Mouse (Mus musculus) stomach, embryonic 16.5 days (tissue): ENCODE measurements at regions not wholly inside any gene's neighbourhood (a gene's known extent, or its start where the extent isn't known, plus 50 kb on each side); places are given as distances from the start of the nearest gene placed in this dataset.

ENCODE experiments used
- ATAC-seq: fragments of 200-750 bp; cut with Nextera tagmentation; 2 replicates; pipeline ENCODE4 v1.8.0; 2017; ENCODE audit warnings: moderate number of reproducible peaks, moderate TSS enrichment; ENCODE audit not compliant: insufficient read depth, low FRiP score
- H3K27ac ChIP-seq: fragments of 300-500 bp; sonication (generic); 2 replicates; pipeline ENCODE4 v1.5.1; 2014; ENCODE audit warnings: low read length
- H3K27me3 ChIP-seq: fragments of 300-500 bp; sonication (generic); 2 replicates; pipeline ENCODE4 v1.6.1; 2014; ENCODE audit warnings: low read length, control low read depth, mixed read lengths; ENCODE audit not compliant: control insufficient read depth, insufficient read depth
- H3K36me3 ChIP-seq: fragments of 300-500 bp; sonication (generic); 2 replicates; pipeline ENCODE4 v1.6.1; 2014; ENCODE audit warnings: low read length; ENCODE audit not compliant: control insufficient read depth, insufficient read depth
- H3K4me1 ChIP-seq: fragments of 300-500 bp; sonication (generic); 2 replicates; pipeline ENCODE4 v1.6.1; 2014; ENCODE audit warnings: low read length, control low read depth, mixed read lengths; ENCODE audit not compliant: control insufficient read depth, insufficient read depth
- H3K4me2 ChIP-seq: fragments of 300-500 bp; sonication (generic); 2 replicates; pipeline ENCODE4 v1.6.1; 2014; ENCODE audit warnings: low read depth, low read length, mixed read lengths
- H3K4me3 ChIP-seq: fragments of 300-500 bp; sonication (generic); replicated peaks from 2 replicates; pipeline ENCODE4 v1.5.1; 2014; ENCODE audit warnings: mild to moderate bottlenecking, low read length
- H3K9ac ChIP-seq: fragments of 300-500 bp; sonication (generic); 2 replicates; pipeline ENCODE4 v1.6.1; 2014; ENCODE audit warnings: low read length
- H3K9me3 ChIP-seq: fragments of 300-500 bp; sonication (generic); replicated peaks from 2 replicates; pipeline ENCODE4 v1.6.1; 2016; ENCODE audit warnings: low read length, control low read depth; ENCODE audit not compliant: control insufficient read depth
- WGBS: fragments of 180-500 bp; shearing (Covaris S2); extraction: QIAGEN DNeasy Blood & Tissue Kit; methylation state at CpG from one replicate; pipeline ENCODE4 v1.1.7; 2014; 5-methylcytosine and 5-hydroxymethylcytosine counted together

DNA sequence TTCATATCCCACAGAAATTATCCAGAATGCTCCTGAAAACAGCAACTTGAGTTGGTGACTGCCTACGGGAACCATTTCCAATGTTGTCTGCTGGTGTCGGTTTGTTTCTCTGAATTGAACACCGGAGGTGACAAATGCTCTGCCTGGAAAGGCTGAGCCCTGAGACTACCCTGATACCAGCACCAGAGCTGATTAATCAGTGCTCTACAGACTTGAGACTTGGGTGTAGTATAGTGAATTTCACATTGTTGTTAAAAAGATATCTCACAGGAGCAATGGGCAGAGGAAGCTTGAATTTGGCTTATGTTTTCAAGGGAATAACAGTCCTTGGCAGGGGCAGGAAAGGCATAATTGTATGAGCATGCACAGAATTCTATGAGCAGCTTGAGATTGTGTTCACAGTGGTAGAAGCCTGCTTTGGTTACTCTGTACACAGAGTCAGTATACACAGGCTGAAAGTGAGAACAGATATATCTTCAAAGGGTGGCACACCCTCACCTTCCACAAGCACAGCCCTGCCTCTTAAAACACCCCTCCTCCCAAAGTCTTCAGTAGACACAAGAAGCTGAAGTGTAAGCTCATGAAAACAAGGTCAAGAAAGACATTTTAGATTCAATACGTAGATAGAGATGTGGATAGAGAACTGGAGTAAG is 447.1 kb downstream of the Meis1 start:
- Histone ChIP-seq H3K27ac (no peak overlapping the region), H3K4me3 (no peak overlapping the region), H3K36me3 (no peaks in the 10 kb centered on the region), H3K27me3 (no peaks in the 10 kb centered on the region), H3K9ac (no peak overlapping the region), H3K9me3 (no peaks in the 10 kb centered on the region), H3K4me2 (no peak overlapping the region), H3K4me1 (0 out of 2 replicates have a peak, but pooled peaks cover 4% of the 10 kb centered on the region)
- 63% methylated on average over 4 of the region's 4 CpGs for WGBS
- no peak for ATAC-seq

- Histone ChIP-seq H3K27ac (no peak overlapping the region), H3K4me1 (no peaks in the 10 kb centered on the region), H3K27me3 (no peaks in the 10 kb centered on the region), H3K4me2 (no peak overlapping the region), H3K9me3 (no peaks in the 10 kb centered on the region), H3K36me3 (no peaks in the 10 kb centered on the region), H3K9ac (no peak overlapping the region), H3K4me3 (no peak overlapping the region)
- ATAC-seq, result no peak
- 93% methylated on average over 2 of the region's 2 CpGs for WGBS
Observed at GRCm38 (mm10) chr11:18563011-18563410, 455.8 kb downstream of the Meis1 start.

GRCm38 (mm10) chr11:18558665-18559064 is 460.1 kb downstream of the Meis1 start:
- no peaks in the 10 kb centered on the region for H3K27me3 ChIP-seq
- no peak overlapping the region for H3K4me3 ChIP-seq
- WGBS, result 13% methylated on average over 4 of the region's 4 CpGs
- H3K27ac ChIP-seq, result no peak overlapping the region
- H3K9ac ChIP-seq, result no peak overlapping the region
- no peaks in the 10 kb centered on the region for H3K9me3 ChIP-seq
- no peaks in the 10 kb centered on the region for H3K4me1 ChIP-seq
- ATAC-seq, result no peak
- H3K36me3 ChIP-seq, result no peaks in the 10 kb centered on the region
- H3K4me2 ChIP-seq, result no peak overlapping the region

GRCm38 (mm10) chr11:18535592-18535857 is 483.3 kb downstream of the Meis1 start:
- Histone ChIP-seq H3K4me3 (no peak overlapping the region), H3K9me3 (no peaks in the 10 kb centered on the region), H3K4me1 (no peaks in the 10 kb centered on the region), H3K4me2 (no peak overlapping the region), H3K9ac (no peak overlapping the region), H3K27ac (no peak overlapping the region), H3K36me3 (no peaks in the 10 kb centered on the region), H3K27me3 (no peaks in the 10 kb centered on the region)
- ATAC-seq, result 0 out of 2 replicates have a peak, but pooled peaks have one; percentile 62
- 42% methylated on average over 2 of the region's 2 CpGs for WGBS

GRCm38 (mm10) chr11:18534807-18535591 is 483.8 kb downstream of the Meis1 start:
- Histone ChIP-seq H3K9me3 (no peaks in the 10 kb centered on the region), H3K4me3 (no peak overlapping the region), H3K27ac (peak overlapping the region; percentile 70; the same call in 1 of the 2 replicates), H3K36me3 (no peaks in the 10 kb centered on the region), H3K4me1 (no peaks in the 10 kb centered on the region), H3K27me3 (no peaks in the 10 kb centered on the region), H3K4me2 (no peak overlapping the region), H3K9ac (no peak overlapping the region)
- no peak for ATAC-seq
- WGBS, result 50% methylated on average over 7 of the region's 7 CpGs

DNA sequence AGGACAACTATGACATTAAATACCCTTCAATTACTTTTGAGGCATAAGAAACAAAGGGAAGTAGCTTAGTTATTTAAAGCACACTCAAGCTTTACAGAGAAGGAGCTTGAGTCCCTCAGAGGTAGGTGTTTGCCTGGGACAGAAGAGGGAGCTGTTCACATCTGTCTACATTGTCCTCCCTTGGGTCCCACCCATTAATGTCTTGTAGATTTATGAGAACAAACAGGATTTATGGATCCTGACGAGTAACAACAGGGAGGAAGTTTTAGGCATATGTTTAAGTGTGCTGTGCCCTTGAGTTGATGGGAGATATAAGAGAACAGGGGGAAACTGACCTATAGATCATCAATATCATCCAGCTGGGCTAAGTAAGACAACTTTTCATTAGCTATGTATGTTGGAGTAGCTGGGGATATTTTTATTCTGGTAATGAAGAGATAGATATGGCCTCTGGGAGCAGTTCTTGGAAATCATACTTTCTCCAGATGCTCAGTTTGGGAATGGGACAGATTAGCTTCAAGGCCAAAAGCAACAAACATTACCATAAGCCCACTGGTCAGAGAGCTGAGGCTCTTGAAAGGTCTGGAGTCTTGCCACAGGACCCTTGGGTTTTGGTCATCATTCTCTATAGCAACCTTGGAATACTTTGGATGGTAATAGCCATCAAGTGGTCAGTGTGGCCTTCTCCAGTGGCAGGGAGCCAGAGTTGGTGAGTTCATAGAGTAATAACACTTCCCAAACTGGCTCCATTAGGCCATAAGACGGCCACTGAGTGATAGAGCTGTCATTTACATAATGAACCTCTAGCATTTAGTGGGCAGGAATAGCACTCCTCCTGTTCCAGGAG is 487.3 kb downstream of the Meis1 start:
- H3K27me3 ChIP-seq, result no peaks in the 10 kb centered on the region
- H3K9me3 ChIP-seq, result no peaks in the 10 kb centered on the region
- H3K36me3 ChIP-seq, result no peaks in the 10 kb centered on the region
- H3K9ac ChIP-seq, result no peak overlapping the region
- H3K27ac ChIP-seq, result no peak overlapping the region
- no peak overlapping the region for H3K4me3 ChIP-seq
- WGBS, result 52% methylated on average over 2 of the region's 2 CpGs
- H3K4me1 ChIP-seq, result no peaks in the 10 kb centered on the region
- no peak overlapping the region for H3K4me2 ChIP-seq
- ATAC-seq, result no peak

- Histone ChIP-seq H3K4me3 (no peak overlapping the region), H3K9ac (no peak overlapping the region), H3K4me1 (no peaks in the 10 kb centered on the region), H3K4me2 (no peak overlapping the region), H3K27me3 (no peaks in the 10 kb centered on the region), H3K9me3 (no peaks in the 10 kb centered on the region), H3K36me3 (no peaks in the 10 kb centered on the region), H3K27ac (no peak overlapping the region)
- WGBS, result 37% methylated on average over 4 of the region's 4 CpGs
- peak; percentile 69; the same call in 1 of the 2 replicates for ATAC-seq
Observed at GRCm38 (mm10) chr11:18528568-18528967, 490.2 kb downstream of the Meis1 start.

DNA sequence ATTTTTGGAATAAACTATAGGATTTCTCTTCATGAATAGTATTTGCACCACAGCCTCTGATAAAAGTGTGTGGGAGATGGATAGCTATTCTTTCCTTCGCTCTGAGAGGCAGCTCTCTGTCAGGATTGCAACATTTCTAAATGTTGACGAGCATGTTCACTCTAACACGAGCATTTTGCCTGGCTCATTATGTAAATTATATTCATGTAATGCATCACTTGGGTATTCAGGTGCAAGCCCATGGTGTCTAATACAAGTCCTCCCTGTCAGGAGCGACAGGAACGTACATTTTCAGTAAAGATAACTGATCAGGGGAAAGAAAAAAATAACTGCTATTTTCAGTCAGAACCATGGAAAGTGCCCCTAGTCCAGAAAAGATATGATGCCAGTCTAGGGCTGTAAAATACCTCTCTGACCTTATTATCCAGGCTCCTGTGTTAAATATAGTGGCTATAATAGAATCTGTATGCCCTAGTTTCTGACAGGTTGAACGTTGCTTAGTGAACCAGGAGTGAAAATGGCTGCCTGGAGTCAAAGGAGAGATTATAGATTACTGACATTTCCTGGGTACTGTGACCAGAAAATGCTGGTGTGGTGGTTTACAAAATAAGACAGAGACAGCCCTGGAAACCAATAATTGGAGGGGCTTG is 523.6 kb downstream of the Meis1 start:
- Histone ChIP-seq H3K4me3 (no peak overlapping the region), H3K4me2 (no peak overlapping the region), H3K36me3 (no peaks in the 10 kb centered on the region), H3K9me3 (no peaks in the 10 kb centered on the region), H3K27ac (no peak overlapping the region), H3K9ac (no peak overlapping the region), H3K27me3 (no peaks in the 10 kb centered on the region), H3K4me1 (no peaks in the 10 kb centered on the region)
- no peak for ATAC-seq
- 80% methylated on average over 6 of the region's 6 CpGs for WGBS
